Mouse (Mus musculus) megakaryocyte progenitor cell, adult 5-6 weeks (primary cell): ENCODE measurements around the gene Shpk. TPM values are rescaled to one million over a fixed set of nuclear protein-coding genes. Genes with fewer than 3 reads are reported as not detected.

Experiments
- ATAC-seq: replicated peaks from 2 replicates; pipeline ENCODE4 v1.8.0; 2016; ENCODE audit warnings: mild to moderate bottlenecking, moderate TSS enrichment, inconsistent platforms; ENCODE audit not compliant: poor library complexity
- total RNA-seq, 2 experiments: library from RNA; stranded (forward) in 1 of 2; stranded (reverse) in 1 of 2; fragments of 157-497, 149-512 nt in 1 of 2; fragments of 200-1000 nt in 1 of 2; gene quantifications; 2 replicates each; pipeline versions ENCODE4 v1.2.3 to v1.2.4; 2015 to 2017

The Shpk gene
- total RNA-seq, 2 experiments from 2014 or later: 1.8 to 2.2 TPM

GRCm38 (mm10) chr11:73198603-73199229 lies 544 bp upstream of the Shpk start, which contains the start of gene Ctns:
TSS of gene Ctns (minus strand) at chr11:73199042.
- ATAC-seq: peak; percentile 81

DNA sequence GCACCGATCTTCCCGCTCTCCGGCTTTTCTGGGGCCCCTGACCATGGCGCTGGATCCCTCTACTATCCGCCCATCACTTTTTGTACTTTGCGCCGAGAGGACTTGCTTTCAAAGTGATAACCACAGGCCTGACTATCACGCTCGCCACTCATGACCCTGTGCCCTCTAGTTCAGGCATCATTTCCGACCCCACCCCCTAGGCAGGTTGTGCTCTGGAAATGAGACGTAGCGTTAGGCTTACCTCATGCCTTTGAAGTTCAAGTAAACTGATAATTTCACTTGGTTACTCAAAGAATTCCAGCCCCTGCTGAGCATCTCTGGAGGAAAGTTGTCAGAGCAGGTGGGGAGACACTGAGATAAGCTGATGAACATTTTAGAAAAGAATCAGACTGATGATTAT lies 619 bp downstream of the Shpk start:
- ATAC-seq: peak; percentile 26

GRCm38 (mm10) chr11:73201021-73201420 lies 1.8 kb downstream of the Shpk start:
- no peak for ATAC-seq

- ATAC-seq: no peak
Observed at GRCm38 (mm10) chr11:73201597-73201996, 2.3 kb downstream of the Shpk start.

- ATAC-seq: no peak
Observed at GRCm38 (mm10) chr11:73203895-73204294, 4.6 kb downstream of the Shpk start.

DNA sequence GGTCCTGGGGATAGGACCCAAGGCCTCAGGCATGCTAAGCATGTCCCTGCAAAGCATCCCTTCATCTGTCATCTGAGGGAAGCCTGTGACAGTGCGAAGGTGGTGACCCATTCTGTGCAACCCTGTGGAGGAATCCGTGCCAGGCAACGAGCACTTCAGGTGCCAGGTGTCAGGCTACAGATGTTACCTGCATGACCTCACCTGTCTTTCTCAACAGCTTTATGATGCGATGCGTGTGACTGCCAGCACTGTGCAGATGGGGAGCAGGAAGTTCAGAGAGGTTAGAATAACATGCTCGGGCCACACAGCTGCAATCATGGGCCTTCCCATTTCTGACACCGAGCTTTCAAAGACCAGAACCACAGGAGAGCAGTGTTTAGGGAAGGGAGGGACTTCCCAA lies 5.9 kb downstream of the Shpk start:
- no peak for ATAC-seq

DNA sequence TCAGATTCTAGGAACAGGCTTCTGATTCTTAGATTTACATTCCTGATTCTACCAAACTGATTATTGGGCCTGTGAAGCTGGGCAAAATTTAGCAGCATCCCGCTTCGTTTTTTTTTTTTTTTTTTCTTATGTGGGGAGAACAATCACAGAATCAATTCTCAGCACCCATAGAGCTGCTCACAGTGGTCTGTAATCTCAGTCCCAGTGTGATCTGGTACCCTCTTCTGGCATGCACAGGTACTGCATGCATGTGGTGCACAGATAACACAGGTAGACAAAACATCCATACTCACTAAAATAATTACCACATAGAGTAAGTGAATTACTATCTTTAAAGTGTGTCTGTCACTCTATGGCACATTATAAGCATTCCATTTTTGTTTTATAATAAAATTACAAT lies 8.4 kb downstream of the Shpk start:
- ATAC-seq: peak; percentile 66; the same call in 1 of the 2 replicates

GRCm38 (mm10) chr11:73213956-73214355 lies 14.7 kb downstream of the Shpk start:
- no peak for ATAC-seq

DNA sequence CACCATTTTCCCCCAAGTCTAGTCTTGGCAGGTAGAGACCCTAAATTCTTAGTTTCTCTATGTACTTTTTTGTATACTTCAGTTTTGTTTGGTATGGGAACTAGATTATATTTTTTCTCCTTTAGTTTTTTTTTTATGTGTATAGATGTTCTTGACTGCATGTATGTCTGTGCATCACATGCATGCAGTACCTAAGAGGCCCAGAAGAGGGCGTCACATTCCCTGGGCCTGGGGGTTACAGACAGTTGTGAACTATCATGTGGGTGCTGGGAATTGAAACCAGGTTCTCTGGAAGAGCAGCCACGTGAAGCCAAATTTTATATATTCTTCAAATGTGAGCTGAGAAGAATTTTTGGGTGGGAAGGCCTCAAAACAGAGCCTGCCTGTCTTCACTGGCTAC lies 20.4 kb downstream of the Shpk start:
- ATAC-seq: no peak

DNA sequence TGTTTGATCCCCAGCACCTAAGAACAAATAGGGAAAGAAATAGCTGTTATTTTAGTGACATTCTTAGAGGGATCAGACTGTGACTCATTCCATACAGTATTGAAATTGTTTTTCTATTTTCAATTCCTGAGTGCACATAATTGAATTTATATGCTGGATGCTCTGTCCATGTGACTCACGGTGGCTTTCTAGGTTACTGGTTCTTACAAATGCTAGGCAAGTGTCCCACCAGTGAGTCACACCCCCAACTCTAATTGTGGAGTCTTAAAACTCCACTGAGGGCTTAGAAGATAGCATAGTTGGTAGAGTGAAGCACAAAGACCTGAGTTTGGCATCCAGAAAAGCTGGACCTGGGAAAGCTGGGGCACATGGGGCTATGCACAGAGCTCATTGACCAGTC lies 21.4 kb downstream of the Shpk start:
- no peak for ATAC-seq

- no peak for ATAC-seq
Observed at GRCm38 (mm10) chr11:73222846-73223245, 23.6 kb downstream of the Shpk start.

- ATAC-seq: peak; percentile 95
Observed at GRCm38 (mm10) chr11:73223966-73224365, 24.7 kb downstream of the Shpk start.

DNA sequence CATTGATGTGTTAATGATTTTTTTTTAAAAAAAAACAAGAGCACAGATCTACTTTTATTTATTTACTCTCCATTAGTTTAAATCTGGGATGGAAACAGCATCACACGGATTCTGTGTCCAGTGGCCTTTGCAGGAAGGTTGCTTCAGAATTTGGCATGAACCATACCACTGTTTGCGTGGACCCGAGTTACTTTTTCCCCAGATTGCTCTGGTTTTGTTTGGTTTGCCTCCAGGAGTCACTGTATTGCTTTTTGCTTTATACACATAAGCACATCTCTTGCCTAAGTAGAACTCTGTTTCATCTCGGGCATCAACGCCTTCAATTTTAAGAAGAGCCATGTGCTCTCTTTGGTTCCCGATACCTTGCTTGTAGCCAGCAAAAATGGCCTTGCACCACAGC lies 26.6 kb downstream of the Shpk start:
- no peak for ATAC-seq

- no peak for ATAC-seq
Observed at GRCm38 (mm10) chr11:73228881-73229280, 29.6 kb downstream of the Shpk start.

GRCm38 (mm10) chr11:73230081-73230480 lies 30.8 kb downstream of the Shpk start:
- ATAC-seq: no peak

GRCm38 (mm10) chr11:73232513-73232912 lies 33.3 kb downstream of the Shpk start:
- no peak for ATAC-seq

- ATAC-seq: no peak
Observed at GRCm38 (mm10) chr11:73233992-73234391, 34.7 kb downstream of the Shpk start, which contains the start of gene Trpv1. TSS of gene Trpv1 (plus strand) at chr11:73234292.

DNA sequence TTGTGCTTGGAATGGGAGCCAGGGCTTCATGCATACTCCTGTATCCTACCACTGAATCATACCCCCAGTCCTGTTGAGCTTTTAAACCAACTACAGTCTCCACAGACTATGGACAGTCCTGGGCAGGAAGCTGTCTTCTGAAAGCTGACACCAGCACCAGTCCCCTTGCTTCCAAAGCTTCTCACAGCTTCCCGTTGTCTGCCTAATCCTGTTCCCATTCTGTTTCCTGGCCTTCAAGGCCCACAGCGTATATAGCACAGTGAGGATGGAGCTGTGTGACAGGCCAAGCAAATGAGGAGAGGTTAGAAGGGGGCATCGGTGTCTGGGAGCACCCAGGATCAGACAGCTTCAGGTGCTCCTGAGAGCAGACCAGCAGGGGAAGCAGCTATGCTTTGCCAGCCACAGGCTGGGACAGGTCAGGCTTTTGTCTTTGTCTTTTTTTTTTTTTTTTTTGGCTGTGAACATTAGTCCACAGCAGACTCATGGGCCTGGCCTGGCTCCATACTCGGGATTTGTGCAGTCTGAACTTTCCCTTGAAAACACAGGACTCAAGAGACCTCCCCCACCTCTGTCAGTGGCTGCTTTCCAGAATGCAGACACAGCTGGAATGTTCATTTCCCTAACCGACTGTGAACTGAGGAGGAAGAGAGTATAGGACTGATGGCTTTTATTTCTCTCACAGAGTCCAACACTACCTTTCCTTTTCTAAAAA lies 36.9 kb downstream of the Shpk start:
- no peak for ATAC-seq

DNA sequence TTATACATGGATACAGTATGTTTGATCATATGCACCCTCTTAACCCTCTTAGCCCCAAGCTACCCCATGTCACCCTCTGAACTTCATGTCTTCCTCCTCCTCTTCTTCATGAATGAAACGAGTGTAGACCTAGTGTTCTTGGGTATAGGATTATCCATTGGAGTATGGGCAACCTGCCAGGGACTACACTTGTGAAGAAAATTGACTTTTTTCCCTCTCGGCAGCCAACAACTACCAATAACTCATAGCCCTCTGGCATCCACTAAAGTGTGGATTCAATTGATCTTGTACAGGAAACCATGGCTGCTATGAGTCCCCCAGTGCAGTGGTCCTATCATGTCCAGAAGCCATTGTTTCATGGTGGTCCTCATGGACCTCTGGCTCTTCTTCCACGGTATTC lies 37.5 kb downstream of the Shpk start:
- ATAC-seq: no peak

GRCm38 (mm10) chr11:73242199-73242598 lies 42.9 kb downstream of the Shpk start:
- ATAC-seq: no peak

DNA sequence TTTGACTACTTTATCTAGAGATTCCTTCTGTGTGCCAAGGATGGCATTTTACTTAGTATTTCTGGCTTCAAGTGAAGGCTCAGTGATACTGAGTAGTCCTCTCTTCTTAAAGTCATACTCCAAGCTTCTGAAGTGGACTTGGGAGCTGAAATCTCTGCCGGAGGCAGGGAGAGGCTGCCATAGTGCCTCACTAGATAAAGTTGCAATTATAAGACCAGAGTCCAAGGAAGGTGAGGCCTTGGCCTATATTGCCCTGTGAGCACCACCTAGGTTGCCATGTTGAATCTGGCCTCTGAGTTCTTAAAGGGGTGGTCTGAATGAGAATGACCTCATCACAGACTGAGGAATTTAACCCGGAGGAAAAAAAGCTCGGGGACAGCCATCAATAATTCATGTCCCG lies 43.5 kb downstream of the Shpk start:
- no peak for ATAC-seq

GRCm38 (mm10) chr11:73257362-73257945 lies 58.2 kb downstream of the Shpk start:
- no peak for ATAC-seq
